Mouse (Mus musculus): ENCODE data around the gene Prok1. TPM values are rescaled to one million over a fixed set of nuclear protein-coding genes. Genes with fewer than 3 reads are reported as not detected.

Gene Prok1
- polyA plus RNA-seq, 1 experiment from 2014 or later = not detected

GRCm38 (mm10) chr3:107231202-107231601 is 8.3 kb downstream of the Prok1 start:
- Histone ChIP-seq H3K4me1 (peaks cover 5% of the 10 kb centered on the region; the same call in 1 of the 2 replicates), H3K27me3 (ENCODE audit: low read depth, poor library complexity, severe bottlenecking) (0 out of 2 replicates have a peak, but pooled peaks cover 11% of the 10 kb centered on the region), H3K4me3 (no peak overlapping the region), H3K27ac (replicated peaks) (no peak overlapping the region), H3K36me3 (no peaks in the 10 kb centered on the region), H3K9me3 (replicated peaks) (no peaks in the 10 kb centered on the region)
- 73% methylated on average over 4 of the region's 4 CpGs for WGBS
- DNase-seq (ENCODE audit: low spot score) = no peak

- Histone ChIP-seq H3K4me1 (peaks cover 5% of the 10 kb centered on the region; the same call in 1 of the 2 replicates), H3K27ac (replicated peaks) (no peak within 1 kb of the TSS), H3K4me3 (no peak within 1 kb of the TSS), H3K27me3 (ENCODE audit: low read depth, poor library complexity, severe bottlenecking) (0 out of 2 replicates have a peak, but pooled peaks cover 11% of the 10 kb centered on the region), H3K9me3 (replicated peaks) (no peaks in the 10 kb centered on the region), H3K36me3 (no peaks in the 10 kb centered on the region)
- no peak for DNase-seq (ENCODE audit: low spot score)
- WGBS = 63% methylated on average over 1 of the region's 1 CpGs
Measured at GRCm38 (mm10) chr3:107230527-107230926, 9.0 kb downstream of the Prok1 start, which contains the start of gene A630076J17Rik. A630076J17Rik (plus strand) TSS chr3:107230614.

GRCm38 (mm10) chr3:107229822-107230221 is 9.7 kb downstream of the Prok1 start:
- 0 out of 2 replicates have a peak, but pooled peaks cover 11% of the 10 kb centered on the region for H3K27me3 ChIP-seq (ENCODE audit: low read depth, poor library complexity, severe bottlenecking)
- H3K9me3 ChIP-seq (replicated peaks) = no peaks in the 10 kb centered on the region
- DNase-seq (ENCODE audit: low spot score) = no peak
- H3K4me1 ChIP-seq = peaks cover 5% of the 10 kb centered on the region; the same call in 1 of the 2 replicates
- no peak overlapping the region for H3K4me3 ChIP-seq
- H3K36me3 ChIP-seq = no peaks in the 10 kb centered on the region
- H3K27ac ChIP-seq (replicated peaks) = no peak overlapping the region
- 85% methylated on average over 5 of the region's 5 CpGs for WGBS

- no peak overlapping the region for H3K27ac ChIP-seq (replicated peaks)
- peaks cover 5% of the 10 kb centered on the region; the same call in 1 of the 2 replicates for H3K4me1 ChIP-seq
- no peaks in the 10 kb centered on the region for H3K36me3 ChIP-seq
- DNase-seq (ENCODE audit: low spot score) = no peak
- 0 out of 2 replicates have a peak, but pooled peaks cover 11% of the 10 kb centered on the region for H3K27me3 ChIP-seq (ENCODE audit: low read depth, poor library complexity, severe bottlenecking)
- 84% methylated on average over 5 of the region's 5 CpGs for WGBS
- no peaks in the 10 kb centered on the region; the same call in 1 of the 2 replicates for H3K9me3 ChIP-seq (replicated peaks)
- H3K4me3 ChIP-seq = no peak overlapping the region
Measured at GRCm38 (mm10) chr3:107229221-107229620, 10.3 kb downstream of the Prok1 start.

- no peaks in the 10 kb centered on the region for H3K36me3 ChIP-seq
- H3K9me3 ChIP-seq (replicated peaks) = no peaks in the 10 kb centered on the region; the same call in 1 of the 2 replicates
Measured at GRCm38 (mm10) chr3:107225820-107226219, 13.7 kb downstream of the Prok1 start.

GRCm38 (mm10) chr3:107223230-107223629 is 16.3 kb downstream of the Prok1 start:
- 90% methylated on average over 1 of the region's 1 CpGs for WGBS

More at GRCm38 (mm10) chr3:107225820-107226219, 13.7 kb downstream of the Prok1 start:
- Histone ChIP-seq H3K27me3 (ENCODE audit: low read depth, poor library complexity, severe bottlenecking) (0 out of 2 replicates have a peak, but pooled peaks cover 4% of the 10 kb centered on the region), H3K4me1 (peaks cover under 1% of the 10 kb centered on the region), H3K27ac (replicated peaks) (no peak overlapping the region), H3K4me3 (no peak overlapping the region)
- WGBS = 90% methylated on average over 5 of the region's 5 CpGs
- DNase-seq (ENCODE audit: low spot score) = no peak

GRCm38 (mm10) chr3:107221608-107222007 is 17.9 kb downstream of the Prok1 start, which contains the start of gene Cym:
Cym (minus strand) TSS chr3:107221732.
- DNase-seq (ENCODE audit: low spot score) = no peak
- peaks cover 14% of the 10 kb centered on the region for H3K4me1 ChIP-seq
- no peak within 1 kb of the TSS for H3K27ac ChIP-seq (replicated peaks)
- no peak within 1 kb of the TSS for H3K4me3 ChIP-seq
- WGBS = 90% methylated on average over 10 of the region's 10 CpGs
- no peaks in the 10 kb centered on the region for H3K27me3 ChIP-seq (ENCODE audit: low read depth, poor library complexity, severe bottlenecking)
- H3K9me3 ChIP-seq (replicated peaks) = no peaks in the 10 kb centered on the region; the same call in 1 of the 2 replicates
- H3K36me3 ChIP-seq = no peaks in the 10 kb centered on the region

More at GRCm38 (mm10) chr3:107223230-107223629, 16.3 kb downstream of the Prok1 start:
- H3K4me3 ChIP-seq = no peak overlapping the region
- H3K4me1 ChIP-seq = peaks cover 11% of the 10 kb centered on the region
- DNase-seq (ENCODE audit: low spot score) = no peak
- H3K27me3 ChIP-seq (ENCODE audit: low read depth, poor library complexity, severe bottlenecking) = no peaks in the 10 kb centered on the region
- no peaks in the 10 kb centered on the region; the same call in 1 of the 2 replicates for H3K9me3 ChIP-seq (replicated peaks)
- H3K27ac ChIP-seq (replicated peaks) = no peak overlapping the region
- H3K36me3 ChIP-seq = no peaks in the 10 kb centered on the region

GRCm38 (mm10) chr3:107218572-107218971 is 20.9 kb downstream of the Prok1 start:
- Histone ChIP-seq H3K9me3 (replicated peaks) (no peaks in the 10 kb centered on the region), H3K27ac (replicated peaks) (no peak overlapping the region), H3K4me3 (no peak overlapping the region), H3K4me1 (peaks cover 19% of the 10 kb centered on the region), H3K27me3 (ENCODE audit: low read depth, poor library complexity, severe bottlenecking) (no peaks in the 10 kb centered on the region), H3K36me3 (no peaks in the 10 kb centered on the region)
- no peak for DNase-seq (ENCODE audit: low spot score)
- WGBS = 92% methylated on average over 7 of the region's 7 CpGs

- no peaks in the 10 kb centered on the region for H3K9me3 ChIP-seq (replicated peaks)
- H3K27ac ChIP-seq (replicated peaks) = no peak overlapping the region
- 85% methylated on average over 3 of the region's 3 CpGs for WGBS
- H3K36me3 ChIP-seq = no peaks in the 10 kb centered on the region
- H3K27me3 ChIP-seq (ENCODE audit: low read depth, poor library complexity, severe bottlenecking) = no peaks in the 10 kb centered on the region
- peaks cover 19% of the 10 kb centered on the region for H3K4me1 ChIP-seq
- DNase-seq (ENCODE audit: low spot score) = no peak
- H3K4me3 ChIP-seq = no peak overlapping the region
Measured at GRCm38 (mm10) chr3:107217101-107217480, 22.4 kb downstream of the Prok1 start.

- 79% methylated on average over 8 of the region's 8 CpGs for WGBS
- Histone ChIP-seq H3K27me3 (ENCODE audit: low read depth, poor library complexity, severe bottlenecking) (no peaks in the 10 kb centered on the region), H3K4me3 (no peak overlapping the region), H3K36me3 (no peaks in the 10 kb centered on the region), H3K27ac (replicated peaks) (no peak overlapping the region), H3K9me3 (replicated peaks) (no peaks in the 10 kb centered on the region), H3K4me1 (peaks cover 19% of the 10 kb centered on the region)
- no peak for DNase-seq (ENCODE audit: low spot score)
Measured at GRCm38 (mm10) chr3:107216400-107217100, 23.0 kb downstream of the Prok1 start.

GRCm38 (mm10) chr3:107214606-107215005 is 24.9 kb downstream of the Prok1 start:
- DNase-seq (ENCODE audit: low spot score) = no peak
- Histone ChIP-seq H3K4me3 (no peak overlapping the region), H3K36me3 (no peaks in the 10 kb centered on the region), H3K27ac (replicated peaks) (no peak overlapping the region), H3K9me3 (replicated peaks) (no peaks in the 10 kb centered on the region), H3K27me3 (ENCODE audit: low read depth, poor library complexity, severe bottlenecking) (no peaks in the 10 kb centered on the region), H3K4me1 (peaks cover 8% of the 10 kb centered on the region; the same call in 1 of the 2 replicates)
- 83% methylated on average over 5 of the region's 5 CpGs for WGBS

GRCm38 (mm10) chr3:107207625-107208253 is 31.8 kb downstream of the Prok1 start:
- DNase-seq (ENCODE audit: low spot score) = no peak

More at GRCm38 (mm10) chr3:107207625-107208253, 31.8 kb downstream of the Prok1 start:
- 76% methylated on average over 7 of the region's 7 CpGs for WGBS
- 0 out of 2 replicates have a peak overlapping the region, but pooled peaks have one; percentile 33 for H3K27ac ChIP-seq (replicated peaks)
- no peaks in the 10 kb centered on the region for H3K36me3 ChIP-seq
- no peaks in the 10 kb centered on the region for H3K9me3 ChIP-seq (replicated peaks)
- H3K4me3 ChIP-seq = no peak overlapping the region
- H3K4me1 ChIP-seq = peaks cover 20% of the 10 kb centered on the region
- H3K27me3 ChIP-seq (ENCODE audit: low read depth, poor library complexity, severe bottlenecking) = no peaks in the 10 kb centered on the region
